Mouse (Mus musculus) fat pad, adult 2 months (tissue): ENCODE data around the gene Hectd1.

ENCODE experiments used
- DNase-seq: peaks from one replicate; pipeline ENCODE4 v3.0.0-alpha.2; 2011; ENCODE audit warnings: low read depth, low spot score; ENCODE audit errors: extremely low read depth

Hectd1 gene

DNA sequence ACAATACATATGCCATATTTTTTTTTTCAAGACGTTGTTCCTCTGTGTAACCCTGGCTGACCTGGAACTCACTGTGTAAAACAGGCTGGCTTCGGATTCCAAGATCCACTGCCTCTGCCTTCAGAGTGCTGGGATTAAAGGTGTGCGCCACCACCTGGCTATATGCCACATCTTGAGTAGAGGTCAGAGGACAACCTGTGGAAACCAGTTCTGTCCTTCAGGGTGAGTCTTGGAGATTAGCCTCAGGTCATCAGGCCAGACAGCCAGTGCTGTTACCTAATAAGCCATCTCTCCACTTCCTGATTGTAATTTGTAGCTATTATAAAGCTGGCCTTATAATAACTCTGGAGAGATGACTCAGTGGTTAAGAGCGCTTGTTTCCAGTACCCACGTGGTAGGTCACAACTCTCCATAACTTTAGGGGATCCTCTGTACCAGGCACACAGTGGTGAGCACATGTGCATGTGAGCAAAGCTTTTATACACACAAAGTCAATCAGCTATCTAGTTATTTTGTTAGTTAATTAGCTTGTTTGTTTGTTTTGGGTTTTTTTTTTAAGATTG lies 122.6 kb downstream of the Hectd1 start:
- peak; percentile 77 for DNase-seq

GRCm38 (mm10) chr12:51705778-51706177 lies 123.6 kb downstream of the Hectd1 start:
- no peak for DNase-seq

- DNase-seq, result no peak
Measured at GRCm38 (mm10) chr12:51704572-51704971, 124.8 kb downstream of the Hectd1 start.

DNA sequence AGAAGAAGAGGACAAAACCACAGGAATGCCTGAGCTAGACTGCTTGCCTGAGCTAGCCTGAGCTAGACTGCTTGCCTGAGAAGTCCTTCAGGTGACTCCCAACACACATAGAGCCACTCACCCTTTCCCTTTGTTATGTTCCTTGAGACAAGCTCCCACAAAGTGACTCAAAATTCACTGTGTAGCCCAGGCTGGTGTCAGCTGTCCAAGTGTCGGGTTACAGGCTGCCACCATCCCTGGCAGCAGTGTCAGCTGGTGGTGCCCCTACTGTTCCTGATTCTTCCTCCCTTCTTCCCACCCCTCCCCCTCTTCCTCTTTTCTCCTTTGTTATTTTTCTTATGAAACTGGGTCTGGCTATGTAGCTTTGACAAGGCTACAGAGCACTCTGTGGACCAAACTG lies 125.5 kb downstream of the Hectd1 start:
- no peak for DNase-seq

- DNase-seq, result no peak
Measured at GRCm38 (mm10) chr12:51701723-51702122, 127.6 kb downstream of the Hectd1 start.

GRCm38 (mm10) chr12:51699623-51700393 lies 129.5 kb downstream of the Hectd1 start:
- DNase-seq, result no peak

GRCm38 (mm10) chr12:51696157-51696556 lies 133.2 kb downstream of the Hectd1 start:
- DNase-seq, result no peak

- DNase-seq, result no peak
Measured at GRCm38 (mm10) chr12:51694966-51695365, 134.4 kb downstream of the Hectd1 start.

GRCm38 (mm10) chr12:51694096-51694495 lies 135.2 kb downstream of the Hectd1 start:
- no peak for DNase-seq
